Mouse (Mus musculus) megakaryocyte, embryonic 14.5 days (primary cell): ENCODE data around the gene Pdxk. TPM values are rescaled to one million over a fixed set of nuclear protein-coding genes. Genes with fewer than 3 reads are reported as not detected.
"Not testable (repeated sequence)": the region's sequence is repeated elsewhere in the genome, so short reads cannot be mapped to it uniquely, and the experiment has no call there.

Experiments used
- H3K27me3 ChIP-seq: replicated peaks from 2 replicates; pipeline ENCODE3; 2012; ENCODE audit warnings: inconsistent platforms
- H3K36me3 ChIP-seq: replicated peaks from 2 replicates; pipeline ENCODE3; 2012; ENCODE audit warnings: low read length, inconsistent platforms, mixed read lengths
- H3K4me1 ChIP-seq: 2 replicates; pipeline ENCODE4 v1.6.1; 2012; ENCODE audit warnings: inconsistent platforms
- H3K4me3 ChIP-seq: replicated peaks from 2 replicates; pipeline ENCODE3; 2012; ENCODE audit warnings: moderate library complexity, mild to moderate bottlenecking, inconsistent platforms
- H3K9me3 ChIP-seq: 2 replicates; pipeline ENCODE4 v1.6.1; 2012; ENCODE audit warnings: inconsistent platforms
- FLI1 ChIP-seq: IDR thresholded peaks from 2 replicates; pipeline ENCODE4 v1.6.1; 2012; ENCODE audit warnings: low read length, inconsistent platforms, mixed read lengths
- GATA1 ChIP-seq: IDR thresholded peaks from 3 replicates; pipeline ENCODE4 v1.6.1; 2012; ENCODE audit warnings: mixed read lengths, low read length, inconsistent platforms, borderline replicate concordance
- polyA plus RNA-seq: library from polyadenylated mRNA; stranded (reverse); fragments of >175 nt; gene quantifications from 2 replicates; pipeline ENCODE4 v1.2.3, GENCODE M21; 2012; ENCODE audit warnings: low replicate concordance; ENCODE audit not compliant: insufficient read depth

Pdxk gene
- polyA plus RNA-seq, 1 experiment = 10.9 TPM

- Histone ChIP-seq H3K4me3 (peak within 1 kb of the TSS; percentile 99), H3K27me3 (no peaks in the 10 kb centered on the region), H3K36me3 (peaks cover 30% of the 10 kb centered on the region), H3K9me3 (no peaks in the 10 kb centered on the region), H3K4me1 (peaks cover 76% of the 10 kb centered on the region)
- TF ChIP-seq GATA1 = no peak
- TF ChIP-seq FLI1 = no peak
Measured at GRCm38 (mm10) chr10:78425181-78426041, 39.4 kb downstream of the Pdxk start, which contains the start of gene Cstb. TSS of gene Cstb (plus strand) at chr10:78425669.

DNA sequence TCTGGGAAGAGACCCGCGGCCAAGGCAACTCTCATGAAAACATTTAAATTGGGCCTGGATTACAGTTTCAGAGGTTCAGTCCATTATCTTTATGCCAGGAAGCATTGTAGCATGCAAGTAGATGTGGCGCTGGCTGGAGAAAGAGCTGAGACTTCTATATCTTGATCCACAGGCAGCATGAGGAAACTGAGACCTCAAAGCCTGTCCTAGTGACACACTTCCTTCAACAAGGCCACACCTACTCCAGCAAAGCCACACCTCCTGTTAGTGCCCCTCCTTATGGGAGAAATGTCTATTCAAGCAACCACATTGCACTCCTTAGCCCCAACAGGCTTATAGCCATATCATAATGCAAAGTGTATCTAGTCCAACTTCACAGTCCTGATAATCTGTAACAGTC is 42.2 kb downstream of the Pdxk start:
- Histone ChIP-seq H3K4me1 (peaks cover 66% of the 10 kb centered on the region), H3K4me3 (peak overlapping the region; percentile 5)
- no peak for TF ChIP-seq GATA1
- TF ChIP-seq FLI1 = no peak

DNA sequence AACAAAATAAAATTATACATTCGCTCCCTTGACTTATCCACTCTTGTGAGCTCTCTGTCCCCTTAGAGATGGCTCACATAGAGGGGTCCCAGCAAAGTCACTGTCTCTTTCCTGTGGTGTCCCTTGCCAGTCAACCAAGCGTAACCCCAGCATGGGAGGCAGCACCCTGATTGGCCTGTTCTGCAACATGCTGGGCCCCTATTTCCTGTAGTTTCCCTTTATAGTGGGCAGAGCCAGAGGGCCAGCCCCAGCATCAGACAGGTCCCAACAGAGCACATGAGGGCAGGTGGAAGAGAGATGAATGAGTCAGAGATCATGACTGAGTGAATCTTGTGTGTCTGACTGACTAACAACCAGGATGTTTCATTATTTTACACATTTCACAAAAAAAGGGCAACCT is 43.8 kb downstream of the Pdxk start:
- H3K36me3 ChIP-seq = no peaks in the 10 kb centered on the region
- H3K9me3 ChIP-seq = no peaks in the 10 kb centered on the region
- TF ChIP-seq FLI1 (no peak), GATA1 (no peak)
- peaks cover 61% of the 10 kb centered on the region for H3K4me1 ChIP-seq
- H3K27me3 ChIP-seq = no peaks in the 10 kb centered on the region
- no peak overlapping the region for H3K4me3 ChIP-seq

More for the DNA sequence above, 42.2 kb downstream of the Pdxk start:
- Histone ChIP-seq H3K36me3 (peaks cover 13% of the 10 kb centered on the region), H3K9me3 (no peaks in the 10 kb centered on the region), H3K27me3 (no peaks in the 10 kb centered on the region)

- H3K36me3 ChIP-seq = no peaks in the 10 kb centered on the region
- H3K27me3 ChIP-seq = no peaks in the 10 kb centered on the region
- no peaks in the 10 kb centered on the region for H3K9me3 ChIP-seq
- peaks cover 52% of the 10 kb centered on the region for H3K4me1 ChIP-seq
- no peak overlapping the region for H3K4me3 ChIP-seq
- TF ChIP-seq FLI1 = no peak
- TF ChIP-seq GATA1 = no peak
Measured at GRCm38 (mm10) chr10:78418791-78419190, 46.0 kb downstream of the Pdxk start.

- Histone ChIP-seq H3K4me1 (peaks cover 51% of the 10 kb centered on the region), H3K36me3 (no peaks in the 10 kb centered on the region), H3K27me3 (no peaks in the 10 kb centered on the region), H3K9me3 (no peaks in the 10 kb centered on the region), H3K4me3 (no peak overlapping the region)
- no peak for TF ChIP-seq GATA1
- TF ChIP-seq FLI1 = no peak
Measured at GRCm38 (mm10) chr10:78417888-78418287, 46.9 kb downstream of the Pdxk start.

DNA sequence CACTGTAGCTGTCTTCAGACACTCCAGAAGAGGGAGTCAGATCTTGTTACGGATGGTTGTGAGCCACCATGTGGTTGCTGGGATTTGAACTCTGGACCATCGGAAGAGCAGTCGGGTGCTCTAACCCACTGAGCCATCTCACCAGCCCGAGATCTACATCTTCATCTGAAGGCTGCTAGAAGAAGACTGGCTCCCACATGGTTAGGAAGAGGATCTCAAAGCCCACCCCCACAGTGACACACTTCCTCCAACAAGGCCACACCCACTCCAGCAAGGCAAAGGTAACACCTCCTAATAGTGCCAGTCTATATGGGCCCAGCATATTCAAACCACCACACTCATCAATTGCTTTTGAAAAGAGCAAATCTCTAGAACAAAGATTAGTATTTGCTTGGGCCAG is 49.8 kb downstream of the Pdxk start:
- H3K4me1 ChIP-seq = peaks cover 43% of the 10 kb centered on the region
- peaks cover 15% of the 10 kb centered on the region for H3K36me3 ChIP-seq
- H3K27me3 ChIP-seq, H3K9me3 ChIP-seq, H3K4me3 ChIP-seq: not testable (repeated sequence)

- H3K27me3 ChIP-seq = no peaks in the 10 kb centered on the region
- no peaks in the 10 kb centered on the region for H3K9me3 ChIP-seq
- H3K4me1 ChIP-seq = peaks cover 48% of the 10 kb centered on the region
- peak overlapping the region; percentile 97 for H3K4me3 ChIP-seq
- TF ChIP-seq FLI1 (no peak), GATA1 (no peak)
- peaks cover 33% of the 10 kb centered on the region for H3K36me3 ChIP-seq
Measured at GRCm38 (mm10) chr10:78413152-78413520, 51.6 kb downstream of the Pdxk start.

GRCm38 (mm10) chr10:78412319-78413151 is 52.2 kb downstream of the Pdxk start, which contains the start of gene Rrp1:
TSS of gene Rrp1 (minus strand) at chr10:78413043.
- H3K4me1 ChIP-seq = peaks cover 45% of the 10 kb centered on the region
- H3K36me3 ChIP-seq = peaks cover 37% of the 10 kb centered on the region
- H3K4me3 ChIP-seq = peak within 1 kb of the TSS; percentile 97
- H3K9me3 ChIP-seq = no peaks in the 10 kb centered on the region
- no peaks in the 10 kb centered on the region for H3K27me3 ChIP-seq
- TF ChIP-seq GATA1 = no peak
- no peak for TF ChIP-seq FLI1

- Histone ChIP-seq H3K4me1 (peaks cover 43% of the 10 kb centered on the region), H3K36me3 (peaks cover 44% of the 10 kb centered on the region), H3K27me3 (no peaks in the 10 kb centered on the region), H3K9me3 (no peaks in the 10 kb centered on the region), H3K4me3 (peak overlapping the region; percentile 97)
- TF ChIP-seq FLI1 = no peak
- TF ChIP-seq GATA1 = no peak
Measured at GRCm38 (mm10) chr10:78411851-78412250, 52.9 kb downstream of the Pdxk start.

- no peak for TF ChIP-seq GATA1
- H3K4me1 ChIP-seq = peaks cover 53% of the 10 kb centered on the region
- H3K36me3 ChIP-seq = peaks cover 69% of the 10 kb centered on the region
- H3K27me3 ChIP-seq = no peaks in the 10 kb centered on the region
- no peaks in the 10 kb centered on the region for H3K9me3 ChIP-seq
- no peak overlapping the region for H3K4me3 ChIP-seq
Measured at GRCm38 (mm10) chr10:78409035-78409788, 55.6 kb downstream of the Pdxk start.
